Mouse (Mus musculus) liver, adult 2 months (tissue): ENCODE measurements at regions not wholly inside any gene's neighbourhood (a gene's known extent, or its start where the extent isn't known, plus 50 kb on each side); places are given as distances from the start of the nearest gene placed in this dataset.

Experiments used
- DNase-seq: peaks from one replicate; pipeline ENCODE4 v3.0.0-alpha.2; 2011; ENCODE audit warnings: low read depth, low spot score; ENCODE audit errors: extremely low read depth
- H3K27ac ChIP-seq: fragments of 200-500 bp; replicated peaks from 2 replicates; pipeline ENCODE4 v1.5.1; 2012; ENCODE audit warnings: low read depth, mild to moderate bottlenecking, control low read depth, inconsistent platforms, low read length; ENCODE audit not compliant: insufficient read depth
- H3K27me3 ChIP-seq: fragments of 200-500 bp; 2 replicates; pipeline ENCODE4 v1.6.1; 2012; ENCODE audit warnings: mild to moderate bottlenecking, moderate library complexity, low read length, inconsistent platforms; ENCODE audit not compliant: control insufficient read depth, insufficient read depth
- H3K36me3 ChIP-seq: fragments of 200-500 bp; 2 replicates; pipeline ENCODE4 v1.6.1; 2012; ENCODE audit warnings: low read length, inconsistent platforms; ENCODE audit not compliant: control insufficient read depth, insufficient read depth
- H3K4me1 ChIP-seq: fragments of 200-500 bp; 2 replicates; pipeline ENCODE4 v1.6.1; 2011; ENCODE audit warnings: low read length; ENCODE audit not compliant: control insufficient read depth, insufficient read depth
- H3K4me3 ChIP-seq: fragments of 200-500 bp; 2 replicates; pipeline ENCODE4 v1.5.1; 2011; ENCODE audit warnings: low read depth, mild to moderate bottlenecking, control low read depth, low read length, moderate library complexity; ENCODE audit not compliant: insufficient read depth
- H3K79me2 ChIP-seq: fragments of 200-500 bp; 2 replicates; pipeline ENCODE4 v1.6.1; 2012; ENCODE audit warnings: inconsistent platforms, mild to moderate bottlenecking, low read length, moderate library complexity; ENCODE audit not compliant: control insufficient read depth, insufficient read depth
- H3K9ac ChIP-seq: fragments of 200-500 bp; 2 replicates; pipeline ENCODE4 v1.6.1; 2012; ENCODE audit warnings: low read depth, mild to moderate bottlenecking, control low read depth, inconsistent platforms, low read length
- CTCF ChIP-seq: fragments of 200-500 bp; IDR thresholded peaks from 2 replicates; pipeline ENCODE4 v1.5.1; 2011; ENCODE audit warnings: low read depth, low read length, control low read depth
- POLR2A ChIP-seq: fragments of 200-500 bp; IDR thresholded peaks from 2 replicates; pipeline ENCODE4 v1.6.1; 2011; ENCODE audit warnings: low read length, control low read depth; ENCODE audit not compliant: insufficient read depth; ENCODE audit errors: extremely low read depth
- WGBS: fragments of 180-500 bp; shearing (Covaris S2); methylation state at CpG from one replicate; pipeline ENCODE4 v1.1.7; 2018; 5-methylcytosine and 5-hydroxymethylcytosine counted together

- H3K4me1 ChIP-seq = no peaks in the 10 kb centered on the region
- no peak overlapping the region for H3K9ac ChIP-seq
- no peak overlapping the region for H3K27ac ChIP-seq
- no peak overlapping the region for H3K4me3 ChIP-seq
- no peaks in the 10 kb centered on the region for H3K79me2 ChIP-seq
- DNase-seq = no peak
- no peaks in the 10 kb centered on the region for H3K36me3 ChIP-seq
- 74% methylated on average over 2 of the region's 2 CpGs for WGBS
- no peaks in the 10 kb centered on the region for H3K27me3 ChIP-seq
- TF ChIP-seq POLR2A = no peak
- no peak for TF ChIP-seq CTCF
These were observed 52.4 kb downstream of the Gm13691 start for GRCm38 (mm10) chr2:84042793-84043192.

- H3K27ac ChIP-seq = no peak overlapping the region
- no peak for DNase-seq
- H3K79me2 ChIP-seq = no peaks in the 10 kb centered on the region
- H3K27me3 ChIP-seq = no peaks in the 10 kb centered on the region
- H3K4me1 ChIP-seq = no peaks in the 10 kb centered on the region
- no peak overlapping the region for H3K4me3 ChIP-seq
- TF ChIP-seq CTCF (no peak), POLR2A (no peak)
- no peaks in the 10 kb centered on the region for H3K36me3 ChIP-seq
- WGBS = 84% methylated on average over 9 of the region's 9 CpGs
- H3K9ac ChIP-seq = no peak overlapping the region
These were observed 58.2 kb downstream of the Gm13691 start for GRCm38 (mm10) chr2:84048398-84049140.

- H3K27me3 ChIP-seq = no peaks in the 10 kb centered on the region
- no peak for DNase-seq
- H3K4me3 ChIP-seq = no peak overlapping the region
- WGBS = 45% methylated on average over 3 of the region's 3 CpGs
- no peaks in the 10 kb centered on the region for H3K36me3 ChIP-seq
- no peak overlapping the region for H3K9ac ChIP-seq
- TF ChIP-seq CTCF = no peak
- no peak for TF ChIP-seq POLR2A
- H3K79me2 ChIP-seq = no peaks in the 10 kb centered on the region
- no peaks in the 10 kb centered on the region for H3K4me1 ChIP-seq
- H3K27ac ChIP-seq = no peak overlapping the region
These were observed 61.6 kb downstream of the Gm13691 start for GRCm38 (mm10) chr2:84051883-84052331.

- WGBS = 39% methylated on average over 7 of the region's 7 CpGs
- Histone ChIP-seq H3K27me3 (no peaks in the 10 kb centered on the region), H3K79me2 (no peaks in the 10 kb centered on the region), H3K4me1 (no peaks in the 10 kb centered on the region; the same call in 1 of the 2 replicates), H3K36me3 (no peaks in the 10 kb centered on the region), H3K9ac (no peak overlapping the region), H3K27ac (no peak overlapping the region), H3K4me3 (no peak overlapping the region)
- DNase-seq = peak; percentile 23
- TF ChIP-seq POLR2A (no peak), CTCF (no peak)
These were observed 68.9 kb downstream of the Gm13691 start for GRCm38 (mm10) chr2:84059246-84059645.

GRCm38 (mm10) chr2:84061221-84061620, 70.9 kb downstream of the Gm13691 start:
- WGBS = 94% methylated on average over 1 of the region's 1 CpGs
- TF ChIP-seq CTCF = no peak
- no peak for TF ChIP-seq POLR2A
- Histone ChIP-seq H3K36me3 (no peaks in the 10 kb centered on the region), H3K4me3 (no peak overlapping the region), H3K27ac (no peak overlapping the region), H3K27me3 (no peaks in the 10 kb centered on the region), H3K9ac (no peak overlapping the region), H3K79me2 (no peaks in the 10 kb centered on the region), H3K4me1 (peaks cover 3% of the 10 kb centered on the region; the same call in 1 of the 2 replicates)
- no peak for DNase-seq

GRCm38 (mm10) chr2:84064371-84064770, 74.0 kb downstream of the Gm13691 start:
- Histone ChIP-seq H3K27me3 (no peaks in the 10 kb centered on the region), H3K79me2 (no peaks in the 10 kb centered on the region), H3K9ac (no peak overlapping the region), H3K27ac (no peak overlapping the region), H3K4me1 (peaks cover 3% of the 10 kb centered on the region; the same call in 1 of the 2 replicates), H3K36me3 (no peaks in the 10 kb centered on the region), H3K4me3 (no peak overlapping the region)
- no peak for DNase-seq
- no peak for TF ChIP-seq POLR2A
- no peak for TF ChIP-seq CTCF
- 34% methylated on average over 2 of the region's 2 CpGs for whole genome bisulfite sequencing
